Mouse (Mus musculus) retina, postnatal 1 day (tissue): ENCODE data around the gene Nrp1.

Experiments
- DNase-seq: peaks from one replicate; pipeline ENCODE4 v3.0.0-alpha.2; 2012

The Nrp1 gene

DNA sequence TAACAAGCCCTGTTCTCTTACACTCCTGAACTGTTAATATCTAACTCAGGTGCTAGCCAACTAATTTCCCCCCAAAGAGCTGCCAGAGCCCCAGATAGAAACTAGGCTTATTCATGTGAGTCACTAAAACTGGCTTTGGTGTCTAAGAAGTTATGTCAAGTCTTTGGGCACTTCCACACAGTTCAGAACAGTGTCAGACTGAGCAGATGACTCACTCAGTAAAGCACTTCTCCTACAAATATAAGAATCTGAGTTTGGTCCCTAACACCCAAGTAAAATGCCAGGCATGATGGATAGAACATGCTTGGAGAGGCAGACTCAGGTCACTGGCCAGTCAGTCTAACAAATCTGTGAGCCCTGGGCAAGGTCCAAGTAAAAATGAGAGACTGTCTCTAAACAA lies 65.4 kb downstream of the Nrp1 start:
- DNase-seq: no peak

DNA sequence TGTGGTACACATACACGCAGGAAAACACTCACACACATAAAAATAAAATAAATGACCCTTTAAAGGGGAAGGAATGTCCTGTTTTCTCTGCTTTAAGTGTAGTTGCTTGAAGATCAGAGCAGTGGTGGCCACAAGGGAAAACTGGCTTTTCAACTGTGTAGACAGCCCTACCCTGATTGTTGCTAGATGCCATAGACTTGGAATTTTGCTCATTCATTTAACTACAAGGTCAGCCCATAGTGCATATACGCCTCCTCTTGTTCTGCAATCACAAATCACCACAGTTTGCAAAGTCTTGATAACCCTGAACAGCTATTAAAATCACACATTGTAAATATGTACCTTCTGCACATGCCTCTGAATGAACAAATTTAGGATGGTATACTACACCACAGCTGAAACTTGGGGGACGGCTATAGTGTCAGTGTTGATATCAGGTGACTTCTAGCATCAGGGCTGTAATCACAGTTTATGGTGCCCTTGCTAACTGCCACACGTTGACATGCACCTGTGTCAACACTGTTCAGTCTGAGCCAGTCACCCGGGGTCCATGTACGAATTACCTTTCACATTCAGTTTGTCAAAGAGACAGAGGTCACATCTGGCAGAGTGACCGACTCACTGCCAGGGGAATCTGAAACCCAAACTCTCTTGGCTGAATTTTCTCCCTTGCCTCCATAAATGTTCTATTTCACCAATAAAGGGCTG lies 66.4 kb downstream of the Nrp1 start:
- DNase-seq: no peak

DNA sequence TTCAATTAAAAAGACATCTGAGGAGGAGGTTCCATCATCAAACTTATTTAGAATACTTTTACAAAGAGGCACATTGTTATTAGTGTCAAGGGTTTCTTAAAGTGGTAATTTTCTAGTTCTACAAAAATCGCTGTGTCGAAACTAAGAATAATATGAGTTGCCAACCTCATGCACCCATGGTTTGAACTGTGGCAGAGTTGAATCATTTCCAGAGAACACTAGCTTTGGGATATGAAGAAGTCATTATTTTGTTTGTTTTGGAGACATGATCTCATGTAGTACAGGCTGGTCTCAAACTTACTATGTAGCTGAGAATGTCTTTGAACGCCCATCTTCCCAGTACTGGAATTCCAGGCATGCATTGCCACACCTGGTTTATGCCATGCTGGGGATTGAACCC lies 68.7 kb downstream of the Nrp1 start:
- no peak for DNase-seq

DNA sequence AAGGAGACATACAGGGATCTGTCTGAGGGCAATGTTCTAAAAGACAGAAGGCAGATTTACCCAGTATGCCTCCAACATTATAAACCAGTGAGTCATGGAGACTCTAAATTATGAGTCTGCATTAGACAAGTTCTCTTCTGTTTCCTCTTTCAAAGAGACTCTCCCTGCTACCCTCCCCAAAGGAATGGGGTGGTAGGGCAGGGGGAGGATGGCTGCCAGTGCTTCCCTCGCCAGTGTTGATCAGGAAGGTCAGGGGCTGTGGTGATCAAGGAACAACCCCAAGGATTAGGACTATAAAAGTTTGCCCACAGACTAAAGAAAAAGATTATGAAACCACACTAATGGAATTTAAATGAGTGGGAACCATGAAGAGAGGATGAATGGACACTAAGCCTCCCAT lies 70.6 kb downstream of the Nrp1 start:
- no peak for DNase-seq

DNA sequence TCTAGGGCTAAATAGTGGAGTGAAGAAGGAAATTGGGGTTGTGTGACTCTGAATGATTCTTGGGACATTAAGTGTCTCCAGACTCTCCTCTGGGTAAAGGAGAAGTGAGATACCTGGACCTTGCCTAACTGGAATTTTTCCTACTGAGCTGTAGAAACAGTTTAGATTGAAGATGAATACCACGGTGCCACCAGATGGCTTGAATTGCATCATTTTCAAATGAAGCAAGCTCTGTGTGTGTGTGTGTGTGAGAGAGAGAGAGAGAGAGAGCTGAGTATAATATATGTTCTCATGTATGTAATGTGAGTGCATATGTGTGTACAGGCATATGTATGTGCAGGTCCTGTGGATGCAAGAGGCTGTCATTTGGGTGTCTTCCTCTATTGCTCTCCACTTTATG lies 72.7 kb downstream of the Nrp1 start:
- DNase-seq: no peak

DNA sequence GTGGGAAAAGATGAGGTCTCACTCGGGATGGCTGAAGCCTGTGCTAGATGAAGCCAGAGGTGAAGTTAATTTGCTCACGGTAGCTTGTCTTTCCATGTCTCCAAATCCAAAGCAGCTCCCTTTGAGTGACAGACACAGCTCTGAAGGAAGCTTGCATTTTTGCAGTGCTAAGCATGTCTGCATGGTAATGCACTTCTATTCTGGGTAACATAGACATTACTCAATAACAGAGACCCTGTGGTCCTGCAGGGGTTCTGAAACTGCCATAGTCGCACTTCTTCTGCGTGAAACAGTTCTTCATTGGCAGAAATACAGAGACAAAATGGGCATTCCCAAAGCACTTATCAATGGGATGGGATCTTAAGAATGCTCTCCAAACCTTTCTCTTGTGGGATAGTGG lies 77.3 kb downstream of the Nrp1 start:
- DNase-seq: no peak

DNA sequence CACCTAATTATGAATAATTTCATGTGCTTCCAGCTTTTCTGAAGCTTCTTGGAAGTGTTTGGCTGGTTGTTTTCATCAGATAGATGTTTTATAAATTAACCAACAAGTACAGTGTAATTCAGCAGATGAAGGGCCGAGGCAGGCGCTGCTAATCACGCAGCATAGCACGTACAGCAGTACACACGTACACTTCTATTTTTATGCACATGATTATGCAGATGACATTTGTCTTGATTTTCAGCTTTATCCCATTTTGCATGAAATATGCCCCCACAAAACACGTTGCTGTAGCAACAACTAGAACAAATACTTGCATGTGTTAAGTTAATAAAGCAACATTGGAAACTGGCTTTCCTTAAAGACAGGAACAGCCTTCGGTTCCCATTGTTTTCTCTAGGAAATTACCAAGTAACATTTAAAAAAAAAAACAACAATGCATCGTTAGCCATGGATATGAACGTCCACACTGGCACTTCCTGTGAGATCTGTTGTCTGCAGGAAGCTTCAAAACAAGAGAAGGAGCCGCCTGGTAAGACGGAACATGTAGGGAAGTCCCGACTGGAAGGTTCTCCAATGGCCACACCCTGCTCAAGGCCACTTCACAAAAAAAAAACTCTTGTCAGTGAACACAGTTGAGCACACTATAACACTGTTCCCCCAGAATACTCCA lies 78.9 kb downstream of the Nrp1 start:
- DNase-seq: no peak

DNA sequence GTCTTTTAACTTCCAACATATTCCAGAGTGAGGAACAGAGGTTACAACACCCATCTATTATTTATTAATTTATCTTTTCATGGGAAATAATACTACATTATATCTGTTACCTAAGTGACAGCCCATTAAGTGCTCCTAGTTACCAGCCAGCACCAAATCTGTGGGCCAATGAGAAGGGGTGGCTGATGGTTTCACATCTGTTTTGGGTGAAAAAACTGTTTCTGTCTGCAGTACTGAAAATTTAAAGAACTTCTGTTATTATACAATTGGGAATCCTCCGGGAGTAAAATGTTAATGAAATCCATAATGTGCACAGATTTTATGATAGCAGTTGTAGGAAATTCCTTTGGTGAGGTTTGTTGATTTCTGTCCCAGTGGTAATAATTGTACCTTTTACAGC lies 83.0 kb downstream of the Nrp1 start:
- no peak for DNase-seq

DNA sequence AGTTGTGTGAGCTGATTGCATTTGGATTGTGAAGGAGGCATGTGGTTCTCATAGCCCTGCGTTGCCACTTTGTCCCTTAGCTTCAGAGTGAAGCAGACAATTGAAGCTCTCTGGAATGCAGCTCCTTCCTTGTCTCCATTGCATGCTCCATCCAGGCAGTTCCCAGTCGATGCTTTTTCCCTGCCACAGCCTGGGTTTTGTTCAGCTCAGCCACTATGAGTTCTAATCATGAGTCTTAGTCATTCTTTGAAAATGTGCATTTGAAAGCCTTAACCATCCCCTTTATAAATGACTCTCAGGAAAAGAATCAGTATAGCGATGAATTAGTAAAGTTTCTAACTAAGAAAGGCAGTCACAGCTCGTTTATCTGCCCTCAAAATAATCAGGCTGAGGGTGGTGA lies 87.2 kb downstream of the Nrp1 start:
- no peak for DNase-seq

DNA sequence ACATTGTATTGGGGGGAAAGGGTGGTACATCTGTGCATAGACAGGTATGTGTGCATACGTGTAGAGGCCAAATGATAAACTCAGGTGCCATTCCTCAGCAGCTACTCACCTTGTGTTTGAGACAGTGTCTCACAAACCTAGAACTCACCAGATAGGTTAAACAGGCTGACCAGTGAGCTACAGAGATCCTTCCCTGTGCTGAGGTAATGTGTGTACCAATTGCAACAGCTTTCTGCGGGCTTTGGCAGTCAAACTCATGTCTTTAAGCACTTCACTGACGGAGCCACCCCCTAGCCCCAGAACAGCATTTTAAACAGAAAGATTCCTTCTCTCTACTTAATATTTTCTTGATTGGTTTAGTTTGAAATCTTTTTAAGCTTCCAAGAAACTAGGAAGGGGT lies 88.2 kb downstream of the Nrp1 start:
- no peak for DNase-seq

DNA sequence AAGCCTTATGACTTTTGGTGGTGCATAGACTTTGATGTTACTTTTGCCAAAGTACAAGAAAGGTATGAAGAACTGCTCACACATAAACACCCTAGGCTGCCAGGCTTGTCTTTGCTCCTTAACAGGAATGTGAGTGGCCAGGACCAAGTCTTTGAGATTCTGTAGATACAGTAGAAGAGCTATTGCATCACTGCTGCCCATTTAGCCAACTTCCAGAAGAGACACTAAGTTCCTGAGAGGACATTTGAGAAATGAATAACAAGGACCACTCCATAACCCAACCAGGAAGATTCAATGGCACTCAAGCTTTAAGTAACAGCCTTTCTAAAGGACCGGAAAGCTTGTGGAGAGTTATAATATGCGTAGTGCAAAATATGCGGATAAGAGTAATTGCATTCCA lies 88.9 kb downstream of the Nrp1 start:
- no peak for DNase-seq

DNA sequence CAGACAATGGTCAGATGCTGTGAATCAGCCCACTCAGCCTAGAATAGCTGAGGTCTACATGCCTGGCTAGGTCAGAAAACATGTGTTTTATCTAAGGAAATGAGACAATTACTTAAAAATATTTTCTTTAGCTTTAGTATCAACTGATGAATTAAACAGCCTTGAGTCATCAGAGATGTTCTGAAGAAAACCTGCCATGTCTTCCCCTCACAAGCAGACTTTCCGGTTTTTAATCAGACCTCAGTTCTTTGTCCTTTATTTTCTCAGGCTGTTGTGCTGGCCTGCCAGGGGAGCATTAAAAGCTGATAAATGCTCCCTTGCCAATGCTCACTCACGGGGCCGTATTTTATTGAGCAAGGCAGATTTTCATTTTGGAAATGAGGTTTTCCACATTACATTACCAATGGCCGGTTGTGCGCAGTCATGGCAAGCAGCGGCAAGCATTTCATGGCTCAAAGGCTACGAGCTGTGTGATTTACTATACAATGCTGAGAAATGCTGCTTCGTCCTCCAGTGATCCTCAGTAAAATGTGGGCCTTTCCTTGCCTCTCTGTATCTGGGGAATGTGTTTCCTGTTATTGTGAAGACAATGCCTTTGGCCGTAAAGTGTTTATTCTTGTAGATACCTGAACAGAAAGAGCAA lies 92.1 kb downstream of the Nrp1 start:
- no peak for DNase-seq

DNA sequence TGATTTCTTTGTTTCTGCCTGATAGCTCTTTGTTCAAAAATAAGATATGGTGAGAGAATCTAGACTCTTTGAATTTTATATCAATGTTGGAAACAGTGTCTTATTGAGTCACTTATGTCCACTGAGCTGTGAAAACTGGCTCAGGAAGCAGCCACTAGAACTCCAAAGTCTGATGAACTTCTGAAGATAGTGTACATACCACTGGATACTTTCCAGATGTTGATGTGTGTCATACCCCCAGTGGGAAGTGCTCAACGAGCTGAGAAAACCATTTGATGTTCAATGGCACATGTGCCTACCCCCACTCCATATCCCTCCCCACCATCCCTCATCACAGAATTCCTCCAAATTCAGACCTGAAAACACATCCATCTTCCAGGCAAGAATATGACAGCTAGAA lies 92.7 kb downstream of the Nrp1 start:
- DNase-seq: no peak

DNA sequence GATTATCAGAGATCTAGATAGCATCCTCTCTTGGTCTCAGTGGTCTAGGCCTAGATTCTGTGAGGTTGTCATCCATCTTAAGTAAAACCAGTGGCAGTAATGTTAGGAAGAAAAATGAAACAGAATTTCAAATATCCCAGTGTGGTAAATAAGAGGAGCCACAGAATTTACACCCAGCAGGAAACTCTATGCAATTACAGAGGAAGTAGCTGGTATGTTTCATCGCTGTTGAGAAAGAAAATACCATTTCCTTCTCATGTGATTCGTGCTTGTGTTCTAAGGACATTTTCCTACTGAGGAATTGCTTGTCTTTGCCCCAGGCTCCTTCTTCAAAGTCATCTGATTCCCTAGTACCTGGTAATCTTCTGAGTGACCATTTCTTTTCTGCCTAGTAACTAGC lies 95.1 kb downstream of the Nrp1 start:
- DNase-seq: no peak

DNA sequence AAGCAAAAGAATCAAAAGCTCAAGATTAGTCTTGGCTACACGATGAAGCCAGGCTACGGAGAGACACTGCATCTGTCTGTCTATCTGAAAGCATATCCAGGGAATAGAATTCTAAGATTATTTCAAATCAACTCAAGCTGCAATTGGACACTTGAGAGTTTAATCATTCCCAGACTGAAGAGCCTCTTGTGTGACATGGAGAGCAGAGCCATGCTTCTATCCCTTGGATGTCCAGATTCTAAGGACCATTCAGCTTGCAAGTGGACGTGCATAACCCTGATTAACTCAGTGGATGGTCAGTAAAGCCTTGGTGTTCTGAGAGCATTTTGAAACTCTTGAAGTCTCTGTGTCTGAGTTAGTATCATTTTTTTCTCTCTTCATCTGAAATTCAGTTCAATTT lies 95.6 kb downstream of the Nrp1 start:
- DNase-seq: no peak

DNA sequence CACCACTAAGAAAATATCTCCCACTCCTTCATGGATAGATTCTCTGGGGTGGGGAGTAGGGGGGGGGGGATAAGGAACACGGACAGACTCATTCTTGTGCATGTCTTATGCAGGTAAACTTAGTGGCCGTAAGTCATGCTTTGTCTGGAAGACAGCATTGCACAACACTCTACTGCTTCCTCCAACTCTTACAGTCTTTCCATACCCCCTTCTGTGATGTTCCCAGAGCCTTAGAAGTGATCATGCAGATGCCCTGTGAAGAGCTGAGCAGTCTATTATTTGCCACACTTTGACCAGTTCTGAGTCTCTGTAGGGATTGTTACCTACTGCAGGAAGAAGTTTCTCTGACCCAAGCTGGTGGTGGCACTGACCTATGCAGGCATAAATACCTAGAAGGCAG lies 98.9 kb downstream of the Nrp1 start:
- DNase-seq: no peak

DNA sequence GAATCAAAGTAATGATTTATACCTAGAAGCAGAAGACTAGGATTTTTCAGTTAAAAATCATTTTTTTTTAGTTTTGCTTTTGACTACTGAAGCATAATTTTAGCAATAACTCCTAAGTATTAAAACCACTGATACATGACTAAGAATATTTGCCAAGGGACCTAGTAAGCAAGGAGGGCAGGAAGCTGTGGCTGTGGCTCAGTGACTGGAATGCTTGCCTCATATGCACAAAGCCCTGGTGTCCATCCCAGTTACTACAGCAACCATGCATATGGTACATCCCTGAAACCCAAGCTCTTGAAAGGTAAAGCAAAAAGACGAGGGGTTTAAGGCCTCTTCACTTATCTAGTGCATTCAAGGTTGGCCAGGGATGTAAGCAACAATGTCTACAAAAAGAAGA lies 101.3 kb downstream of the Nrp1 start:
- no peak for DNase-seq

DNA sequence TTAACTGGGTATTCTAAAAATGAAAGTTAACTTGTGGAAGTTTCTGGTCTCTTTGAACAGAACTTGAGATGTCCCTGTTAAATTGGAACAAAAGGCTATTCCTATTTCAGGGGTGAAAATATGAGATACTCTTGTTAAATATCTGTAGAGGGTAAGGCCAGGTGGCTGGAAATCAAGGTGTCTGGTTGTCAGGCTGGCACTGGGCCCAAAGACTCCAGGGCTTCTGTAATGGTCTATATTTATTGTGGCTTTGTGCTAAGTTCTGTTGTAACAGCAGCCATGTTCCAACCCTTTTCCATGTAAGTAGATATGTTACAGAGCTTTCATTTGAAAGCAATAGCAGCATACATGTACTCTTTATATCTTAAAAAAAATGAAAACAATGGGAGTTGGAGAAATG lies 103.3 kb downstream of the Nrp1 start:
- no peak for DNase-seq

DNA sequence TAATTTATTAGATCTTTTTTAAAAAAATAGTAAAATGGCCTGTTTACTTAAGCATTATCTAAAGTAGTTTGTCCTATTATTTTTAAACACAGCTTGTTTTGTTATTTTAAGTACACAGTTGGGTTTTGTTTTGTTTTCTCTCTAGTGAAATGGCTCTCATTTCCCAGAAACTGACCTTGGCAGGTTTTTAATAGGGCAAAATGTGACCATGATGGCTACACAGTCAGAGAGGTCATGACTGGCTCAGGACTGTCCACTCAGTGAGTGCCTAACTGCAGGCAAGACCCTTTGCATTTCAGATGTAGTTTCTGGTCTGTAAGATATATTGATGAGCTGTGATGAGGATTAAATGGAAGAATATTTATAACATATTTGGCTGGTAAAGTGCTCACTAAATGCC lies 104.8 kb downstream of the Nrp1 start:
- no peak for DNase-seq

DNA sequence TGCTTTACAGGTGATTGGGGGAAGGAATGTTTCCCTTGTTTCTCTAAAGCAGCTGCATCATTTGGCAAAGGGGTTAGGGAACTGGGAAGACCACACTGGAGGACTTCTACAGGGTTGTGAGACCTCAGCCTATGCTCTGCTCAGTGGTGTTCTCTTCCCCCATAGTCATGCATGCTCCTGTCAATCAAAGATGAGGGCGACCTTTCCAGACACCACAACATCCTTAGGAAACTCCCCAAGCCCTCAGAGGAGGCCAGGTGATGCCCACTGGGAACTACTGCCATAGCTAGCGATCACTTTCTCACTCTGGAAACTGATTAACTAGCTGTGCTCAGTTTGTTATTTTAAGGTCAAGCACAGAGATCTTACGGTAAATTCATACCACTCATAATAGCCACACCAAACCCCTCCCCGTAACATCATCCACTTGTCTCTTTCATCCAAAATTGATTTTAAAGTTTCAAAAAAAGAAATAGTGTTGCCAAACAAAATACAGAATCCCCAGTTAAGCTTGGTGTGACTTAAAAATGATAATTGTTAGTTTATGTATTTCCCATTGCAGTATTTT lies 105.7 kb downstream of the Nrp1 start:
- DNase-seq: no peak

DNA sequence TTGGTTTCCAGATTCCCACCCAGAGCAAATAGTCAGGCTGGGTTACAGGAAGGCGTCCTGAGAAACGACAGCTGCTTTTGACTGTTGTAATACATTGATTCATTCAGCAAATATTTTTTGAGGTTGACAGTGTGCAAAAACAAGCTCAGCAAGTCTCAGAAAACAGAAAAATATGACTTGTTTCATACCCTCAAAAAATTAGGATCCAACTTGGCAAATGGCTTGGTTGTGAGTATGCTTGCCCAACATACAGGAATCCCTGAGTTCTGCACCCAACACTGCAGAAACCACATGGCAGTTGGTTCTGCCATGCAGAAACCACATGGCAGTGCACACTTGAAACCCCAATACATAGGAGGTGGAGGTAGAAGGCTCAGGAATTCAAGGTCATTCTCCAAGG lies 107.1 kb downstream of the Nrp1 start:
- DNase-seq: no peak

DNA sequence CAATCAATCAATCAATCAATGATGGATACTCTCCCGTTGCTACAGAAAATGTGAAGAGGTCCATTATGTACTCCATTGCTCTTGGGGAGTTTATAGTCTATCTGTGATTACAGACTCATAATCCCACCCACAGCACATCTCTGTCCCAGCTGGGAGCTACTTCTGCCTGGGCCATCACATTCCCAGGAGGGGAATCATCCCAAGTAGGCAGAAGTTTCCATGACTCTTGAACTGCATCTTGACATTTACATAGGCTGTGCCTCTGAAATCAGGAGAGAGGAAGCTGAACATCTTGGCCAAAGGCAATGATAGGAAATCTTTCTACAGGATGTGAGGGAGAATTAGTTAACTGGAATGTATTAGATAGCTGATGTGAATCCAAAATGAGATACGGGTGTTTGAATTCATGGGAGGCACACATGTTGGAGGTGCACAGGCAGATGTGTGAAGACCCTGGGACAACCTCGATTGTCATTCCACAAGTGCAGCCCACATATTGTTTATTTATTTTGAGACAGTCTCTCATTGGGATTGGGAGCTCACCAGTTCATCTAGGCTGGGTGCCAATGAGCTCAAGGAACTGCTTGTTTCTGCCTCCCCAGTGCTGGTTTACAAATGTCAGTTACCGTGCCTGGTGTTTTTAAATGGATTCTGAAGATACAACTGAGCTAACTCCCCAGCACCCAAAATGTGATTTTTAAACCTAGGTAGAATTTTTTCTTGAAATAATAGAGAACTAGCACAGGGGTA lies 108.5 kb downstream of the Nrp1 start:
- DNase-seq: no peak

DNA sequence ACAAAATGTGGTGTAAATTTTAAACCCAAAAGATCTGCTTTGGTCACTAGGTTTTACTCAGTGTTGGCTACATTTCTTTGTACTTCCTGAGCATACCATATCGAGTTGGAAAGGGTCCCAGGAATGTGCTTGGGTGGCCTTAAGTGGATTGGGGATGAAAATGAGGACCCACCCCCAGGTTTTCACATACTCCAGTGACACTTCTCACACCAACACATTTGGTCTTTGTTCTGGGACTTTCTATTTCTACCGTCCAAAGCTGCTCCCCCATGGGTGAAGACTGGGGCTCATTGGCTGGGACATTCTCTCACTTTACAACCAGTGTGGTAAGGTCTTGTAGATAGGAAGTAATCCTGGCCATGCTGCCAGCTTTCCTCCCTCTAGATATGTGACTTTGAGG lies 111.7 kb downstream of the Nrp1 start:
- DNase-seq: no peak

DNA sequence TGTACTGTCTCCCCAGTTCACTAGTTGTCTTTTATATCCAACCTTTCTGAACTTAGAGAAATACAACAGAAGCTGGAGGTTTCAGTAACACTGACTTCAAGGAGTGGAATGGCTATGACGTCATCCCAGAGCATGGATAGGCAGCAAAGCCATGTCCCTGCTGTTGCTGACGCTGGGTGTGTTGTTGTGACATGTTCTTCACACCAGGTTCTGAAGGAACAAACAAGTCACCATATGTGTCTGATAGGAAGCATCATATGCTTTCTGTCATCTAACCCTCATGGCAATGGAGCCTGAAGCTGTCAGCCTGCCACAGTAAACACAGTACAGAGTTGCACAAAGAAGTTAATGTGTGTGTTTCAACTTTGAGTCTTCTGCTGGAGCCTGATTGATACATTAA lies 112.8 kb downstream of the Nrp1 start:
- no peak for DNase-seq
